In the genomic region with DNA sequence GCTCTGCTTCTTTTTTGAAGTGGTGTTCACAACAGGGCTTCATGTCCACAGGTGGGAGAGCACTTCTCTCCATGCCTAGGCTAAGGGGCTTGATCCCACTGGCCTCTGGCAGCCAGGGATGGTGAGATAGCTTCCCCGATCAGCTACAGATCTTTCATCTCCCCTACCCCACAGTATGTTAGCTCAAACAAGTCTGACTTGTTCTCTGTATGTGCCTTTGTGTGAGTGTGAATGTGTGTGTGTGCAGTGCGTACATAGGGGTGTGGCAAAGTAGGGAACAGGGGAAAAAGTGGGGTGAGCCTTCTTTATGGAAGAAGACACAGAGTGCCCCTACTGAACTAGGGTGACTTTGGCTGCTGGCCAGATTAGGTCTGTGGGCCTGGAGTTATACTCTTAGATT, we compare ENCODE assay signal across 30 mouse cellular contexts. TPM values are rescaled to one million over a fixed set of nuclear protein-coding genes. Genes with fewer than 3 reads are reported as not detected.
DNase-seq lines count a peak whose midpoint lies in the region; ATAC-seq lines count a peak whose summit lies in the region.
"Had no signal": no experiment of that assay in that cellular context is flagged by ENCODE, and none has a peak within 500 bp of the region (broad histone marks: within the 10 kb centered on the region; RNA-seq: fewer than 3 reads in every experiment).

No protein-coding gene starts in this region.

- H3K4me3 ChIP-seq in intestine, embryonic 16.5 days (ENCODE audit: low read length), result no peak overlapping the region
- H3K4me3 ChIP-seq in stomach, embryonic 16.5 days (replicated peaks; ENCODE audit: low read length), result no peak overlapping the region
- no peak overlapping the region for H3K4me3 ChIP-seq in hindbrain, embryonic 13.5 days
- H3K4me3 ChIP-seq: embryonic facial prominence, embryonic 10.5 days; embryonic facial prominence, embryonic 13.5 days; forebrain, embryonic 10.5 days; gastrocnemius, adult 2 months; heart, embryonic 12.5 days; heart, embryonic 15.5 days; hindbrain, embryonic 10.5 days had no signal

- WGBS in intestine, embryonic 16.5 days, result 56% methylated on average over 2 of the region's 2 CpGs
- WGBS in stomach, embryonic 16.5 days, result 61% methylated on average over 2 of the region's 2 CpGs
- WGBS in hindbrain, embryonic 13.5 days, result 73% methylated on average over 2 of the region's 2 CpGs

- H3K9ac ChIP-seq in intestine, embryonic 16.5 days (ENCODE audit: low read depth, low read length), result no peak overlapping the region
- H3K9ac ChIP-seq in stomach, embryonic 16.5 days (ENCODE audit: low read length), result no peak overlapping the region
- no peak overlapping the region for H3K9ac ChIP-seq in hindbrain, embryonic 13.5 days
- H3K9ac ChIP-seq: embryonic facial prominence, embryonic 13.5 days; forebrain, postnatal 0 days; heart, embryonic 12.5 days; heart, embryonic 15.5 days; hindbrain, embryonic 14.5 days had no signal

- H3K36me3 ChIP-seq in intestine, embryonic 16.5 days (ENCODE audit: control insufficient read depth, insufficient read depth, low read length), result no peaks in the 10 kb centered on the region
- H3K36me3 ChIP-seq in stomach, embryonic 16.5 days (ENCODE audit: control insufficient read depth, insufficient read depth, low read length), result no peaks in the 10 kb centered on the region
- H3K36me3 ChIP-seq in hindbrain, embryonic 13.5 days, result no peaks in the 10 kb centered on the region
- H3K36me3 ChIP-seq: embryonic facial prominence, embryonic 10.5 days; embryonic facial prominence, embryonic 13.5 days; forebrain, embryonic 10.5 days; heart, embryonic 12.5 days; heart, embryonic 15.5 days; hindbrain, embryonic 10.5 days had no signal

- H3K4me2 ChIP-seq in intestine, embryonic 16.5 days (ENCODE audit: low read depth, low read length), result no peak overlapping the region
- H3K4me2 ChIP-seq in stomach, embryonic 16.5 days (ENCODE audit: low read depth, low read length), result peak overlapping the region; percentile 30; the same call in 1 of the 2 replicates
- no peak overlapping the region for H3K4me2 ChIP-seq in hindbrain, embryonic 13.5 days
- H3K4me2 ChIP-seq: embryonic facial prominence, embryonic 13.5 days; heart, embryonic 12.5 days; heart, embryonic 15.5 days; hindbrain, embryonic 14.5 days had no signal

- no peaks in the 10 kb centered on the region for H3K9me3 ChIP-seq in intestine, embryonic 16.5 days (ENCODE audit: control insufficient read depth, low read length)
- no peaks in the 10 kb centered on the region for H3K9me3 ChIP-seq in stomach, embryonic 16.5 days (replicated peaks; ENCODE audit: control insufficient read depth, low read length)
- H3K9me3 ChIP-seq in hindbrain, embryonic 13.5 days, result no peaks in the 10 kb centered on the region
- H3K9me3 ChIP-seq: embryonic facial prominence, embryonic 10.5 days; embryonic facial prominence, embryonic 13.5 days; forebrain, embryonic 10.5 days; heart, embryonic 12.5 days; heart, embryonic 15.5 days; hindbrain, embryonic 10.5 days had no signal

- ATAC-seq in intestine, embryonic 16.5 days, result no peak
- ATAC-seq in stomach, embryonic 16.5 days (ENCODE audit: insufficient read depth, low FRiP score), result peak; percentile 59; the same call in 1 of the 2 replicates
- ATAC-seq in erythroblast, adult 5-6 weeks (replicated peaks; ENCODE audit: low FRiP score, poor library complexity, severe bottlenecking), result no peak
- no peak for ATAC-seq in hindbrain, embryonic 13.5 days (ENCODE audit: low FRiP score)
- ATAC-seq: CD4-positive, CD25-positive, alpha-beta regulatory T cell, adult 4 months; forebrain, embryonic 14.5 days; forebrain, postnatal 0 days had no signal

- H3K27ac ChIP-seq in intestine, embryonic 16.5 days (ENCODE audit: low read length), result 0 out of 2 replicates have a peak overlapping the region, but pooled peaks have one; percentile 33
- peak overlapping the region; percentile 90 for H3K27ac ChIP-seq in stomach, embryonic 16.5 days (ENCODE audit: low read length)
- no peak overlapping the region for H3K27ac ChIP-seq in hindbrain, embryonic 13.5 days
- H3K27ac ChIP-seq: embryonic facial prominence, embryonic 10.5 days; embryonic facial prominence, embryonic 13.5 days; forebrain, embryonic 10.5 days; gastrocnemius, adult 2 months; heart, embryonic 15.5 days; hindbrain, embryonic 10.5 days; hindbrain, embryonic 14.5 days had no signal

- peaks cover 15% of the 10 kb centered on the region for H3K4me1 ChIP-seq in intestine, embryonic 16.5 days (ENCODE audit: control insufficient read depth, insufficient read depth, low read length)
- no peaks in the 10 kb centered on the region for H3K4me1 ChIP-seq in stomach, embryonic 16.5 days (ENCODE audit: control insufficient read depth, insufficient read depth, low read length)
- peaks cover 10% of the 10 kb centered on the region for H3K4me1 ChIP-seq in hindbrain, embryonic 13.5 days (replicated peaks)

- H3K27me3 ChIP-seq in intestine, embryonic 16.5 days (replicated peaks; ENCODE audit: control insufficient read depth, insufficient read depth, low read length), result peaks cover 3% of the 10 kb centered on the region; the same call in 1 of the 2 replicates
- H3K27me3 ChIP-seq in stomach, embryonic 16.5 days (ENCODE audit: control insufficient read depth, insufficient read depth, low read length), result peaks cover 16% of the 10 kb centered on the region
- peaks cover 60% of the 10 kb centered on the region for H3K27me3 ChIP-seq in hindbrain, embryonic 13.5 days

- peak; percentile 25 for DNase-seq in urinary bladder, postnatal 14 days (ENCODE audit: low spot score)
- no peak for DNase-seq in urinary bladder, postnatal 4 days (ENCODE audit: low spot score in 2 of 2)
- DNase-seq: adrenal gland, adult 2 months; adrenal gland, postnatal 14 days; cerebellum, adult 11 months; cerebellum, adult 2 months; cerebellum, adult 9-11 months; cerebellum, postnatal 25 days; embryo, embryonic 11 days; forebrain, postnatal 0 days; gastrocnemius, adult 2 months; gastrocnemius, postnatal 25 days; heart, adult 18-20 months; heart, postnatal 10 days; heart, postnatal 36 days had no signal

RNA-seq across cellular contexts. Expression of gene Fa2h, which starts 2.8 kb away (rescaled TPM):
- 0.91 and 1.1 TPM in 2 replicates for polyA plus RNA-seq in intestine, embryonic 16.5 days (2015; fragmentation: Nextera tagmentation; extraction: Ambion mirVana)
- 5.9 and 7.9 TPM in 2 replicates for polyA plus RNA-seq in stomach, embryonic 16.5 days (2015; fragmentation: Nextera tagmentation; extraction: Ambion mirVana)
- total RNA-seq in erythroblast, adult 5-6 weeks (2015; ENCODE audit: low replicate concordance), result not detected in 2 replicates
- total RNA-seq in erythroblast, adult 5-6 weeks (2017; ENCODE audit: low replicate concordance), result not detected in 2 replicates
- polyA plus RNA-seq in hindbrain, embryonic 13.5 days (2015; fragmentation: Nextera tagmentation; extraction: Ambion mirVana), result 0.19 and 0.22 TPM in 2 replicates
- total RNA-seq: common myeloid progenitor, adult 5-6 weeks; MEL had no signal
- polyA plus RNA-seq: CD4-positive, CD25-positive, alpha-beta regulatory T cell, adult 4 months; embryonic facial prominence, embryonic 10.5 days; forebrain, embryonic 10.5 days; forebrain, embryonic 14.5 days; heart, embryonic 12.5 days; heart, embryonic 15.5 days had no signal

RNA-seq across cellular contexts. Expression of gene Mlkl, which starts 52.9 kb away (rescaled TPM):
- polyA plus RNA-seq in intestine, embryonic 16.5 days (2015; fragmentation: Nextera tagmentation; extraction: Ambion mirVana), result 3.2 and 3.5 TPM in 2 replicates
- 2.6 and 2.7 TPM in 2 replicates for polyA plus RNA-seq in stomach, embryonic 16.5 days (2015; fragmentation: Nextera tagmentation; extraction: Ambion mirVana)
- 9.4 and 29.2 TPM in 2 replicates for total RNA-seq in erythroblast, adult 5-6 weeks (2015; ENCODE audit: low replicate concordance)
- 11.8 and 12.0 TPM in 2 replicates for total RNA-seq in erythroblast, adult 5-6 weeks (2017; ENCODE audit: low replicate concordance)
- polyA plus RNA-seq in hindbrain, embryonic 13.5 days (2015; fragmentation: Nextera tagmentation; extraction: Ambion mirVana), result 0.22 and 0.78 TPM in 2 replicates
